Mouse (Mus musculus) lung, embryonic 14.5 days (tissue): ENCODE results near the gene Gm3336. TPM values are rescaled to one million over a fixed set of nuclear protein-coding genes. Genes with fewer than 3 reads are reported as not detected.
A peak's percentile ranks its signal among the peaks of the same experiment; 100 is the strongest.

Experiments used
- ATAC-seq: fragments of 200-750 bp; cut with Nextera tagmentation; 2 replicates; pipeline ENCODE4 v1.8.0; 2017; ENCODE audit warnings: mild to moderate bottlenecking, moderate TSS enrichment, moderate library complexity; ENCODE audit not compliant: insufficient read depth
- DNase-seq: peaks from one replicate; pipeline ENCODE4 v3.0.0-alpha.2; 2015
- H3K27ac ChIP-seq: fragments of 300-500 bp; sonication (generic); 2 replicates; pipeline ENCODE4 v1.5.1; 2014; ENCODE audit warnings: low read depth, mild to moderate bottlenecking, moderate library complexity
- H3K27me3 ChIP-seq: fragments of 300-500 bp; sonication (generic); 2 replicates; pipeline ENCODE4 v1.6.1; 2014; ENCODE audit warnings: low read length, control low read depth; ENCODE audit not compliant: insufficient read depth
- H3K36me3 ChIP-seq: fragments of 300-500 bp; sonication (generic); 2 replicates; pipeline ENCODE4 v1.6.1; 2014; ENCODE audit warnings: control low read depth; ENCODE audit not compliant: insufficient read depth
- H3K4me1 ChIP-seq: fragments of 300-500 bp; sonication (generic); 2 replicates; pipeline ENCODE4 v1.6.1; 2014; ENCODE audit warnings: antibody characterized with exemption, control low read depth; ENCODE audit not compliant: insufficient read depth
- H3K4me2 ChIP-seq: fragments of 300-500 bp; sonication (generic); 2 replicates; pipeline ENCODE4 v1.6.1; 2014; ENCODE audit warnings: mild to moderate bottlenecking
- H3K4me3 ChIP-seq: fragments of 300-500 bp; sonication (generic); 2 replicates; pipeline ENCODE4 v1.5.1; 2014; ENCODE audit warnings: low read depth, low read length
- H3K9ac ChIP-seq: fragments of 300-500 bp; sonication (generic); 2 replicates; pipeline ENCODE4 v1.6.1; 2014
- H3K9me3 ChIP-seq: fragments of 300-500 bp; sonication (generic); 2 replicates; pipeline ENCODE4 v1.6.1; 2016; ENCODE audit warnings: low read depth, low read length, control low read depth
- CTCF ChIP-seq: IDR thresholded peaks from 2 replicates; pipeline ENCODE4 v1.5.1; 2016; ENCODE audit warnings: antibody characterized with exemption, low read depth
- WGBS: fragments of 180-500 bp; shearing (Covaris S2); extraction: QIAGEN DNeasy Blood & Tissue Kit; methylation state at CpG from one replicate; pipeline ENCODE4 v1.1.7; 2014; 5-methylcytosine and 5-hydroxymethylcytosine counted together
- polyA plus RNA-seq: library from polyadenylated mRNA; unstranded; fragments of >200 nt; fragmentation: Nextera tagmentation; extraction: Ambion mirVana; gene quantifications from 2 replicates; pipeline ENCODE4 v1.2.1, GENCODE M21; 2014

Gene Gm3336
- polyA plus RNA-seq, 1 experiment from 2014 or later: not detected

DNA sequence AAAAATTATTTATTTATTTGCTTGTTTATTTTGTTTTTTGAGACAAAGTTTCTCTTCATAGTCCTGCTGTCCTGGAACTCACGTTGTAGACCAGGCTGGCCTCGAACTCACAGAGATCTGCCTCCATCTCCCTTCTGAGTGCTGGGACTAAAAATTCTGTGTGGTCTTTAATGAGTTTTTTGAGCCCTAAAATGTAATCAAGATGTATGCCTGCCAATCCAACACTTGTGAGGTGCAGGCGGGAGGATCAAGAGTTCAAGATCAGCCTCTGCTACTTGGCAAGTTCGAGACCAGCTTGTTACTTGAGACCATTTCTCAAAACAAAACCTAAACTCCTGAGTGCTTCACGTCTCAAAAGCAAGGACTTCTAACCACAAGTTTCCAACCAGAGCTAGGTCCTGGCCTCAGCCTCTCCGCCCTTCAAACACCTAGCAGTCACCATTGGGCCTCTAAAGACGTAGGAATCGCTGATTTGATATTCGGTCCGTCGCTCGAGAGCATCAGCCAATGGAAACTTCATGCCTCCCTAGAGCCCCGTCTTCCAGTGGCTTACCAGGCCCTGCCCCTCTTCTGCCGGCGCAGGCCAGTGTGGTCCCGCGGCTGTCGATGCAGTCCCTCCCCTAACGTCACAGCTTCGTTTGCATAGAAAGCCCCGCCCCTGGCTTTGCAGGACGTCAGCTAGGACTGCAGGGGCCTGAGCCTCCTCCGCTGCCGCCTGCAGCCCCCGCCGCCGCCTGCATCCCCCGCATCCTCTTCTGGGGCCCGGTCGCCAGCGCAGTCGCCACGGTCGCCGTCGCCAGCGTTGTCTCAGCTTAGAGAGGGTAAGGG lies 35.9 kb downstream of the Gm3336 start, which contains the start of gene Rab3a:
Rab3a (plus strand) TSS at position 637 of the 828 bp plus-strand sequence.
- Histone ChIP-seq H3K4me3 (peak within 1 kb of the TSS; percentile 64), H3K27me3 (peaks cover under 1% of the 10 kb centered on the region; the same call in 1 of the 2 replicates), H3K9me3 (no peaks in the 10 kb centered on the region), H3K9ac (peak within 1 kb of the TSS; percentile 74), H3K27ac (peak within 1 kb of the TSS; percentile 75), H3K4me2 (peak within 1 kb of the TSS; percentile 99), H3K36me3 (peaks cover 18% of the 10 kb centered on the region; the same call in 1 of the 2 replicates), H3K4me1 (peaks cover 22% of the 10 kb centered on the region; the same call in 1 of the 2 replicates)
- TF ChIP-seq CTCF: no peak
- DNase-seq (peak; percentile 99), ATAC-seq (peak; percentile 98)
- 8% methylated on average over 37 of the region's 37 CpGs for WGBS

DNA sequence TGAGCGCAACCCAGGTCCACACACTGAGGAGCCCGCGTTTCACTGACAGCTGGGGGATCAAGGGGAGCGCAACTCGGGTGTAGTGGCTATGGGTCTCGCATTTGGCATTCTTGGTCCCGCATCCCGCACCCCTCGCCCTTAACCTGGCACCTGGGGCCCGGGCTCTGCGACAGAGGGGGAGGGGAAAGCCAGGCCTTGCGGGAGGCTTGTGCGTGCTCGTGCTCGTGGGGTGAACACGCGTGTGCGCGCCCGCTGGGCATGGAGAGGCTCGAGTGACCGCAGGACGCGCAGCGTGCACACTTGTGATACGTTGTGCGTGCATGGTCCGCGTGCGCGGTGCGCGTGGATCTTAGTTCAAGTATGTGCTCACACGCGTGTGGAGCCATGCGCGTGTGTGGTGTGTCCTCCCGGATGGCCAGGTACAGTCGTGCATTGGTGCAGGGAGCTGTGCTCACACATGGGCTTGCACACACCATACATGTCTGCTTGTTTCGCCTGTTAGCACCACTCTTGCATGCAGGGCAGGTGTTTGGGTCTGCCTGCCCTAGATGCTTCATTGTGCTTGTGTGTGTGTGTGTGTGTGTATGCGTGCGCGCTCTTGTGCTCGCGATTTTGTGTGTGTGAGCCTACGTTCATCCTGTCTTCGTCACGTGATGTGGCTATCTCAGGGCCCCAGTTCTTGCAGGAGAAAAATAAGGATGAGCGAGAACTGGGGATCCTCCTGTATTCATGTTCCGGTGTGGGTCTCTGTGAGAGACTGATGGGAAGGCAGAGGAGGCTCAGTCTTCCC lies 36.7 kb downstream of the Gm3336 start:
- Histone ChIP-seq H3K9me3 (no peaks in the 10 kb centered on the region), H3K27ac (peak overlapping the region; percentile 54; the same call in 1 of the 2 replicates), H3K9ac (peak overlapping the region; percentile 74), H3K4me1 (peaks cover 28% of the 10 kb centered on the region), H3K4me3 (peak overlapping the region; percentile 64), H3K27me3 (no peaks in the 10 kb centered on the region), H3K36me3 (peaks cover 18% of the 10 kb centered on the region; the same call in 1 of the 2 replicates), H3K4me2 (peak overlapping the region; percentile 99)
- DNase-seq (peak; percentile 63), ATAC-seq (peak; percentile 45)
- 15% methylated on average over 50 of the region's 50 CpGs for WGBS
- no peak for TF ChIP-seq CTCF

DNA sequence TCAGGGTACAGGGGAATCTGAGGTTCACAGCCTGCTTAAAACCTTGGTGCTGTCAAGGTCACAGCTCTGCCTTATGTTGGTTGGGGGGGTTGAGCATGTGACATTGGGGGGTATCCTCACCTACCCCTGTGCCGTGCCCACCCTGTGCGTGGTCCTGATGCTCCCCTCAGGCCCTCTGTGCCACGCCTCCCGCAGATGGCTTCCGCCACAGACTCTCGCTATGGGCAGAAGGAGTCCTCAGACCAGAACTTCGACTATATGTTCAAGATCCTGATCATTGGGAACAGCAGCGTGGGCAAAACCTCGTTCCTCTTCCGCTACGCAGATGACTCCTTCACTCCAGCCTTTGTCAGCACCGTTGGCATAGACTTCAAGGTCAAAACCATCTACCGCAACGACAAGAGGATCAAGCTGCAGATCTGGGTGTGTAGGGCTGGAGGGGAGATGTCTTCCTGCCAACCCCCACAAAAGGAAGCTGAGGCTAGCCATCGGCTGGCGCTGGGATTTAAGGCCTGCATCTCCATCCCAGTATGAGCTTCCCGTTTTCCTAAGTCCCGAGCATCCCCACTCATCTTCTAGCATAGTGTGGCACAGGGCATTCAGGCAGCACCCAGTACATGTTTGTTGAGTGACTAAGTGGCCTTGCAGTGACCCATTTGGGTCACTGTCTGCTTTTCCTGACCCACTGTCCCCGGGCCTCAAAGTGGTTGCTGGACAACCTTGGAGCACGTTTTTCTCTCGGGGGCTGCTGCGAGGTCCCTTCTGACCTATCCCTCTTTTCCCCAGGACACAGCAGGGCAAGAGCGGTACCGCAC lies 37.5 kb downstream of the Gm3336 start:
- TF ChIP-seq CTCF: no peak
- ATAC-seq (no peak), DNase-seq (no peak)
- Histone ChIP-seq H3K36me3 (peaks cover 18% of the 10 kb centered on the region; the same call in 1 of the 2 replicates), H3K9ac (peak overlapping the region; percentile 74; the same call in 1 of the 2 replicates), H3K27ac (no peak overlapping the region), H3K4me2 (peak overlapping the region; percentile 99), H3K27me3 (no peaks in the 10 kb centered on the region), H3K4me3 (peak overlapping the region; percentile 64), H3K4me1 (peaks cover 30% of the 10 kb centered on the region), H3K9me3 (no peaks in the 10 kb centered on the region)
- WGBS: 80% methylated on average over 24 of the region's 24 CpGs

DNA sequence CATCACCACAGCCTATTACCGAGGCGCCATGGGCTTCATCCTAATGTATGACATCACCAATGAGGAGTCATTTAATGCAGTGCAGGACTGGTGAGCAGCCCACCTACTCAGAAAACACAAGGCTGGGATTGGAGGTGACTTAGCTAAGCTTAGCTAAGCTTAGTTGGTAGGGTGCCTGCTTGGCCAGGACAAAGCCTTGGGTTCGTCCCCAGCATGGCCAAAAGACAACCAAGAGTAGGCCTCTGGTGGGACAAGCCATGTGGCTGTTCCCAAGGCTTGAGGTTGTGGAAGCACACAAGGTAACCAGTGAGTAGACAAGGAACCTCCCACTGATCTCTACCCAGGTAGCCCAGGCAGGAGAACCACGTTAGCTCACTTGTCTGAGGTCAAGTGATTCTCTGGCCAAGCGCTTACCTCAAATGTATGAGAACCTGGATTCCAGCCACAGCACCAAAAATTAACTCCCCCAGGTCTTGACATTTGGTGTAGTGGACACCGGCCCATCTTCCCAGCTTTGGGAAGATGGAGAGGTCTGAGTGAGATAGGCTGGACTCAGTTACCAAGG lies 38.2 kb downstream of the Gm3336 start:
- ATAC-seq (no peak), DNase-seq (no peak)
- Histone ChIP-seq H3K4me1 (peaks cover 30% of the 10 kb centered on the region), H3K36me3 (peaks cover 18% of the 10 kb centered on the region; the same call in 1 of the 2 replicates), H3K27ac (no peak overlapping the region), H3K4me3 (no peak overlapping the region), H3K9ac (no peak overlapping the region), H3K27me3 (no peaks in the 10 kb centered on the region), H3K4me2 (no peak overlapping the region), H3K9me3 (no peaks in the 10 kb centered on the region)
- WGBS: 86% methylated on average over 6 of the region's 6 CpGs
- no peak for TF ChIP-seq CTCF

GRCm38 (mm10) chr8:70757523-70758307 lies 39.4 kb downstream of the Gm3336 start:
- no peaks in the 10 kb centered on the region for H3K27me3 ChIP-seq
- peak; percentile 61 for TF ChIP-seq CTCF
- H3K4me2 ChIP-seq: no peak overlapping the region
- no peak overlapping the region for H3K27ac ChIP-seq
- WGBS: 68% methylated on average over 22 of the region's 22 CpGs
- no peaks in the 10 kb centered on the region for H3K9me3 ChIP-seq
- peak; percentile 55 for DNase-seq
- peaks cover 18% of the 10 kb centered on the region; the same call in 1 of the 2 replicates for H3K36me3 ChIP-seq
- H3K4me1 ChIP-seq: peaks cover 26% of the 10 kb centered on the region
- H3K9ac ChIP-seq: no peak overlapping the region
- no peak overlapping the region for H3K4me3 ChIP-seq
- no peak for ATAC-seq

DNA sequence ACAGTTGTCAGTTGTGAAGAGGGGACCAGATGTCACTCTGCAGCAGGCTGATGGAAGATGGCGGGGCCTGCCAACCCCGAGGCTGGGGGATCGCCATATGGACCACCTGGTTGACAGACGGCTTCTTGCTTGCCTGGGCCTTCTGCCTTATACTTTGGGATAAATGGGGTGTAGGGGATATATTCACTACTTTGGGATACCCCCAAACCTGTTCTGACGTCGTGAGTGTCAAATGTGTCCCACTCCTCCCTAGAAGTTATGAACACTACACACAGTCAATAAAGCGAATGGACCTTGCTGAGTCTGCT lies 39.9 kb downstream of the Gm3336 start:
- ATAC-seq: no peak
- H3K9ac ChIP-seq: no peak overlapping the region
- H3K4me1 ChIP-seq: peaks cover 23% of the 10 kb centered on the region
- H3K36me3 ChIP-seq: peaks cover 22% of the 10 kb centered on the region; the same call in 1 of the 2 replicates
- H3K27me3 ChIP-seq: no peaks in the 10 kb centered on the region
- WGBS: 75% methylated on average over 7 of the region's 7 CpGs
- no peak for TF ChIP-seq CTCF
- no peak overlapping the region for H3K4me2 ChIP-seq
- DNase-seq: no peak
- H3K9me3 ChIP-seq: no peaks in the 10 kb centered on the region
- no peak overlapping the region for H3K27ac ChIP-seq
- no peak overlapping the region for H3K4me3 ChIP-seq
